Mouse (Mus musculus) intestine, embryonic 15.5 days (tissue): ENCODE measurements around the gene Trip12. TPM values are rescaled to one million over a fixed set of nuclear protein-coding genes. Genes with fewer than 3 reads are reported as not detected.

Experiments
- ATAC-seq: fragments of 200-750 bp; cut with Nextera tagmentation; 2 replicates; pipeline ENCODE4 v1.8.0; 2017; ENCODE audit warnings: moderate TSS enrichment, moderate library complexity
- H3K27ac ChIP-seq: fragments of 300-500 bp; sonication (generic); 2 replicates; pipeline ENCODE4 v1.5.1; 2015; ENCODE audit warnings: mild to moderate bottlenecking, inconsistent platforms
- H3K27me3 ChIP-seq: fragments of 300-500 bp; sonication (generic); replicated peaks from 2 replicates; pipeline ENCODE4 v1.6.1; 2015; ENCODE audit warnings: inconsistent platforms
- H3K36me3 ChIP-seq: fragments of 300-500 bp; sonication (generic); 2 replicates; pipeline ENCODE4 v1.6.1; 2015; ENCODE audit warnings: inconsistent platforms
- H3K4me1 ChIP-seq: fragments of 300-500 bp; sonication (generic); replicated peaks from 2 replicates; pipeline ENCODE4 v1.6.1; 2015; ENCODE audit warnings: inconsistent platforms
- H3K4me2 ChIP-seq: fragments of 300-500 bp; sonication (generic); replicated peaks from 2 replicates; pipeline ENCODE4 v1.6.1; 2015; ENCODE audit warnings: mild to moderate bottlenecking, inconsistent platforms
- H3K4me3 ChIP-seq: fragments of 300-500 bp; sonication (generic); replicated peaks from 2 replicates; pipeline ENCODE4 v1.5.1; 2015; ENCODE audit warnings: inconsistent platforms
- H3K9ac ChIP-seq: fragments of 300-500 bp; sonication (generic); 2 replicates; pipeline ENCODE4 v1.6.1; 2015; ENCODE audit warnings: inconsistent platforms
- H3K9me3 ChIP-seq: fragments of 300-500 bp; sonication (generic); 2 replicates; pipeline ENCODE4 v1.6.1; 2016; ENCODE audit warnings: inconsistent platforms
- WGBS: fragments of 180-500 bp; shearing (Covaris S2); methylation state at CpG from one replicate; pipeline ENCODE4 v1.1.7; 2015; 5-methylcytosine and 5-hydroxymethylcytosine counted together
- polyA plus RNA-seq: library from polyadenylated mRNA; unstranded; fragments of >200 nt; fragmentation: Nextera tagmentation; extraction: Ambion mirVana; gene quantifications from 2 replicates; pipeline ENCODE4 v1.2.1, GENCODE M21; 2015

Trip12 gene
- polyA plus RNA-seq, 1 experiment from 2014 or later = 54.2 TPM

DNA sequence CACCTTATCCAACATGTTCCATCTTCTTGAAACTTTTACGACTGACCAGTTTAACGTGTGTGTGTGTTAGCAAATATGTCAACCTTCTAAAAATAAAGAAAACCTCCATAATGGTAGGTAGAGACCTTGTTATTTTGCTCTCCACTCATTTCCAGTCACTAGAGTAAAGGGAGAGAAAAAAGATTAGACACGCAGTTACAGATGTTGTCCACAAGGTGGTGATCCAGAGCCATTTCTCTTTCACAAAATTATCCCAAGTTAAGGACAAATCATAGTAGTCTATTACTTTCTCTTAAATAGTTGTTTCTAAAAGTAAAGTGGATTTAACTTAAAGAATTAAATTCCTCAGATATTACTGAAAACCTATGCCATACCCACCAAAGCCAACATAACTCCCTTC, 106.5 kb downstream of the Trip12 start:
- Histone ChIP-seq H3K4me3 (no peak overlapping the region), H3K27ac (no peak overlapping the region), H3K9ac (no peak overlapping the region), H3K9me3 (no peaks in the 10 kb centered on the region), H3K36me3 (peaks cover 6% of the 10 kb centered on the region), H3K4me2 (no peak overlapping the region), H3K4me1 (no peaks in the 10 kb centered on the region), H3K27me3 (no peaks in the 10 kb centered on the region)
- no peak for ATAC-seq
- 65% methylated on average over 3 of the region's 3 CpGs for WGBS

- Histone ChIP-seq H3K4me3 (no peak overlapping the region), H3K27ac (no peak overlapping the region), H3K9ac (no peak overlapping the region), H3K9me3 (no peaks in the 10 kb centered on the region), H3K27me3 (no peaks in the 10 kb centered on the region), H3K4me2 (no peak overlapping the region), H3K36me3 (peaks cover 6% of the 10 kb centered on the region; the same call in 1 of the 2 replicates), H3K4me1 (no peaks in the 10 kb centered on the region)
- WGBS = 97% methylated on average over 1 of the region's 1 CpGs
- no peak for ATAC-seq
Measured at GRCm38 (mm10) chr1:84731763-84732162, 108.6 kb downstream of the Trip12 start.

DNA sequence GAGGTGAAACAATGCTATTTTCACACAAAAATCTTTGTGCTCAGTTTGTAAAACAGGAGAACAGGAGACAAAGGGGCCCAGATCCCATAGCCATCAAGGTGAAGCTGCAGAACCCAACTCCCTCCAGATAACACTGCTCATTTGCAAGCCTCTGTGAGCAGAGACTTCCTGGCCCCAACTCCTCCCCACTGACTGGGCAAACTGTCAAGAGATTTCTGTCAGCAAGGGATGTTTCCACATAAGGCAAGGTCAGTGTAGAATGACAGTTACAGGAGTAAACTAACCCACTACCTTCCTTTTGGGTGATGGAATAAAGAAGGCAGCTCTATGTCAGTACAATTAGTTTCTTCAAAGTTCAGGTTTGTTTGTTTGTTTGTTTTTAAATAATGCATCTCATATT, 117.5 kb downstream of the Trip12 start:
- H3K36me3 ChIP-seq = peaks cover 9% of the 10 kb centered on the region; the same call in 1 of the 2 replicates
- H3K4me2 ChIP-seq = no peak overlapping the region
- ATAC-seq = no peak
- no peaks in the 10 kb centered on the region for H3K9me3 ChIP-seq
- H3K4me3 ChIP-seq = no peak overlapping the region
- no peaks in the 10 kb centered on the region for H3K27me3 ChIP-seq
- H3K9ac ChIP-seq = no peak overlapping the region
- no peak overlapping the region for H3K27ac ChIP-seq
- H3K4me1 ChIP-seq = no peaks in the 10 kb centered on the region

- peaks cover 9% of the 10 kb centered on the region; the same call in 1 of the 2 replicates for H3K36me3 ChIP-seq
- H3K27me3 ChIP-seq = no peaks in the 10 kb centered on the region
- WGBS = 93% methylated on average over 3 of the region's 3 CpGs
- ATAC-seq = peak; percentile 20; the same call in 1 of the 2 replicates
- no peak overlapping the region for H3K27ac ChIP-seq
- no peaks in the 10 kb centered on the region for H3K9me3 ChIP-seq
- H3K4me3 ChIP-seq = no peak overlapping the region
- no peaks in the 10 kb centered on the region for H3K4me1 ChIP-seq
- H3K4me2 ChIP-seq = no peak overlapping the region
- H3K9ac ChIP-seq = no peak overlapping the region
Measured at GRCm38 (mm10) chr1:84722371-84722770, 117.9 kb downstream of the Trip12 start.

DNA sequence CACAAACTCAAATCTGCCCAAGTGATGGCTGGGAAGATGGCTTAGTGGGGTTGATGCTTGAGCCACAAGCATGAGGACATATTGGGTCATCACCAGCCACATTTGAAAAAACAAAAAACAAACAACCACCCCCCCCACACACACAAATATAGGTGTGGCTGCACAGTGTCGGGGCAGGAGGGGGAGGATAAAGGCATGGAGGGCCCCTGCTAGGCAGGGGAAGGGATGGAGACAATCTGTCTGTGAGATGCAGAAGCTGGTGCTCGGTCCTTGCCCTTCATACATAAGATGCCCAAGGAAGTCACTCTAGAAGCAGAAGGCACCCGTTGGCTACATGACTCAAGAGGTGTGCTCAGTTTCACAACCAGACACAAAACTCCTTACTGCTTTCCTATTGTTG, 118.4 kb downstream of the Trip12 start:
- H3K9ac ChIP-seq = no peak overlapping the region
- no peak overlapping the region for H3K4me3 ChIP-seq
- H3K27ac ChIP-seq = no peak overlapping the region
- no peaks in the 10 kb centered on the region for H3K4me1 ChIP-seq
- ATAC-seq = peak; percentile 45
- H3K36me3 ChIP-seq = peaks cover 9% of the 10 kb centered on the region; the same call in 1 of the 2 replicates
- H3K4me2 ChIP-seq = no peak overlapping the region
- H3K27me3 ChIP-seq = no peaks in the 10 kb centered on the region
- H3K9me3 ChIP-seq = no peaks in the 10 kb centered on the region
- WGBS = 88% methylated on average over 3 of the region's 3 CpGs

GRCm38 (mm10) chr1:84709810-84710785, 130.2 kb downstream of the Trip12 start:
- no peak for ATAC-seq
- Histone ChIP-seq H3K27ac (no peak overlapping the region), H3K4me3 (no peak overlapping the region), H3K4me1 (no peaks in the 10 kb centered on the region), H3K4me2 (peak overlapping the region; percentile 38), H3K9me3 (no peaks in the 10 kb centered on the region), H3K36me3 (no peaks in the 10 kb centered on the region), H3K27me3 (no peaks in the 10 kb centered on the region), H3K9ac (no peak overlapping the region)
- 17% methylated on average over 31 of the region's 31 CpGs for WGBS

DNA sequence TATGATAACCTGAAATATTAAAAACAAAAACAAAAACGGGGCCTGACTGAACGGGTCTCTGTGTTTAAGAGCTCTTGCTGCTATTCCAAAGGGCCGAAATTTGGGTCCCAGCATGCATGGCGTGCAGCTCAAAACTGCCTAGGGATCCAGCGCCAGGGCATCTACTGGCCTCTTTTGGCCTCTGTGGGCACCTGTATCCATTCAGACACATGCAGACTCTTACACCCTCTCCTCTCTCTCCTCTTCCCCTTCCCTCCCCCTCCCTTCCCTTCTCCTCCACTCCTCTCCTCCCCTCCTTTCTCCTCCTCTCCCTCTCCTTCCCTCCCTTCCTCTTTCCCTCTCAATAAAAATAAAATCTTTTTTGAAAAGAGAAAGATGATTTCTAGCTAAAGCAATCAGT, 130.9 kb downstream of the Trip12 start:
- H3K27ac ChIP-seq = no peak overlapping the region
- WGBS = 21% methylated on average over 5 of the region's 5 CpGs
- H3K9me3 ChIP-seq = no peaks in the 10 kb centered on the region
- 0 out of 2 replicates have a peak overlapping the region, but pooled peaks have one; percentile 38 for H3K4me2 ChIP-seq
- ATAC-seq = no peak
- H3K4me1 ChIP-seq = no peaks in the 10 kb centered on the region
- no peak overlapping the region for H3K9ac ChIP-seq
- H3K27me3 ChIP-seq = no peaks in the 10 kb centered on the region
- no peaks in the 10 kb centered on the region for H3K36me3 ChIP-seq
- H3K4me3 ChIP-seq = no peak overlapping the region

- H3K4me2 ChIP-seq = no peak overlapping the region
- no peak overlapping the region for H3K9ac ChIP-seq
- H3K4me3 ChIP-seq = no peak overlapping the region
- WGBS = 95% methylated on average over 6 of the region's 6 CpGs
- no peaks in the 10 kb centered on the region for H3K36me3 ChIP-seq
- H3K4me1 ChIP-seq = peaks cover 8% of the 10 kb centered on the region
- H3K27ac ChIP-seq = no peak overlapping the region
- ATAC-seq = no peak
- no peaks in the 10 kb centered on the region for H3K9me3 ChIP-seq
- H3K27me3 ChIP-seq = peaks cover 14% of the 10 kb centered on the region
Measured at GRCm38 (mm10) chr1:84700254-84700653, 140.1 kb downstream of the Trip12 start.

DNA sequence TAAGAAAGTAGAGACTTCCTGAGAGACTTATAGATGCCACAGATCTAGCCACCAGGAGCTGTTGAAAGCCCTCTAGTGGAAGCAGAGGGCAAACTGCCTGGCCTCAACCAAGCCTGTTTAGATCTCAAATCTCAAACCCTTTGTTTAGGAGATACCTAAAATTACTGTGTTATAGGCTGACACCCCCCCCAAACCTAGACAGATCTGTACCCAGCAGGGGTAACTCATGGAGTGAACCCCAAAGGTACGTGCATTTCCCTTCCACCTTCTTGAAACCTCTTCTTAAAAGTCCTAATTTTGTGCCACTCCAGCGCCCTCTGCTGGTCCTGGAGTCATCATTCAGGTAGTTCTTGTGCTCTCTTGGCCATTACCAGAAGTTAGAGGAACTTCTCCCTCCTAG, 143.2 kb downstream of the Trip12 start:
- Histone ChIP-seq H3K9ac (no peak overlapping the region), H3K27ac (no peak overlapping the region), H3K4me1 (peaks cover 11% of the 10 kb centered on the region), H3K4me3 (no peak overlapping the region), H3K4me2 (no peak overlapping the region), H3K27me3 (peaks cover 22% of the 10 kb centered on the region), H3K36me3 (no peaks in the 10 kb centered on the region), H3K9me3 (no peaks in the 10 kb centered on the region)
- no peak for ATAC-seq
- WGBS = 7% methylated on average over 2 of the region's 2 CpGs

DNA sequence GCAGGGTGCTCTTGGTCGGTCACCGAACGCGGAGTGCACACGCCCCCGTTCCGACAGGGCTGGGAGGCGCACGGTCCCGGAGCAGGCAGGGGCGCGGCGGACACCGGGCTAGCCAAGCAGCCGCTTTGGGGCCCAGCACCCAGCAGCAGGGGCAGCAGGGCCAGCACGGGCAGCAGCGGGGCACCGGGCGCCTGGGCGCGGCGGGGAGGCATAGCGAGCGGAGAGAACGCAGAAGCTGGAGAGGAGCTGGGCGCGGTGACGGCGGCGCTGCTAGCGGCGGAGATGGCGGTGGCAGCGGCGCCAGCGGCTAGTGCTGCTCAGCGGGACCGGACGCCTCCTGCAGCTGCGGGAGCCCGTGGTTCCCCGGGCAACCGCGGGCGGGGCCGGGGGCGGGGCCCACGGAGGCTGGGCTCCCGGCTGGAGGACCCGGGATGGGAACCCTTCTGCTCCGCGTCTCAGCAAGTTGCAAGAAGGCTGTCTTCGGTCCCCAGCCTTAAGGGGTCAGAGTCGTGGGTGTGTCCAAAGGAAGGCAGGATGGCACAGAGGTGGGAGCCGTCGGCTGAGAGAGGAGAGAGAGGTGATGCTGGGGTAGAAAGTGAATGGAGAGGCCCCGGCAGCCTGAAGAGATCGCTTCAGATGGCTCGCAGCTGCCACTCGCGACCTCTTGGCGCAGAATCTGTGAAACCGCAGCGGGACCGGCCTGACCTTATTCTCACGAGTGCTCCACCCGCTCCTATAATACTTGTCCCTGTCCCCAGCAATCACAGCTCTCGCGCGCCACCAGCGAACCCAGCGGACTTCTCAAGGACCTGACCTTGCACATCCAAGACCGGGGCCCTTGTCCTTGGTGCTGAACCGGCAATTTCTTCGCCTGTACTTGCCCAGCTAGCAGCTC, 144.6 kb downstream of the Trip12 start, which contains the start of gene Dner:
Gene Dner, minus strand, starts transcription at position 705 of the 895 bp plus-strand sequence.
- no peaks in the 10 kb centered on the region for H3K36me3 ChIP-seq
- peaks cover 11% of the 10 kb centered on the region for H3K4me1 ChIP-seq
- under 1% methylated on average over 74 of the region's 75 CpGs for WGBS
- H3K9ac ChIP-seq = no peak within 1 kb of the TSS
- ATAC-seq = peak; percentile 97
- H3K27ac ChIP-seq = no peak within 1 kb of the TSS
- peak within 1 kb of the TSS; percentile 45 for H3K4me3 ChIP-seq
- H3K4me2 ChIP-seq = peak within 1 kb of the TSS; percentile 90
- peaks cover 22% of the 10 kb centered on the region for H3K27me3 ChIP-seq
- H3K9me3 ChIP-seq = no peaks in the 10 kb centered on the region

- Histone ChIP-seq H3K4me1 (peaks cover 11% of the 10 kb centered on the region), H3K4me3 (peak overlapping the region; percentile 45), H3K27me3 (peaks cover 22% of the 10 kb centered on the region), H3K27ac (no peak overlapping the region), H3K4me2 (peak overlapping the region; percentile 90), H3K9ac (no peak overlapping the region), H3K9me3 (no peaks in the 10 kb centered on the region), H3K36me3 (no peaks in the 10 kb centered on the region)
- ATAC-seq = peak; percentile 44
- WGBS = 12% methylated on average over 26 of the region's 26 CpGs
Measured at GRCm38 (mm10) chr1:84694688-84695474, 145.4 kb downstream of the Trip12 start.
